Mouse (Mus musculus) limb, embryonic 10.5 days (tissue): ENCODE measurements around the gene Hsd3b1. TPM values are rescaled to one million over a fixed set of nuclear protein-coding genes. Genes with fewer than 3 reads are reported as not detected.
"Not testable (repeated sequence)": the region's sequence is repeated elsewhere in the genome, so short reads cannot be mapped to it uniquely, and the experiment has no call there.

Experiments used
- DNase-seq: peaks from one replicate; pipeline ENCODE4 v3.0.0-alpha.2; 2017; ENCODE audit warnings: low spot score
- H3K27ac ChIP-seq: fragments of 300-500 bp; sonication (generic); 2 replicates; pipeline ENCODE4 v1.5.1; 2016; ENCODE audit warnings: mild to moderate bottlenecking
- H3K27me3 ChIP-seq: fragments of 300-500 bp; sonication (generic); 2 replicates; pipeline ENCODE4 v1.6.1; 2016; ENCODE audit warnings: low read depth, mild to moderate bottlenecking; ENCODE audit not compliant: poor library complexity, severe bottlenecking
- H3K36me3 ChIP-seq: fragments of 300-500 bp; sonication (generic); 2 replicates; pipeline ENCODE4 v1.6.1; 2016; ENCODE audit warnings: mild to moderate bottlenecking, moderate library complexity
- H3K4me1 ChIP-seq: fragments of 300-500 bp; sonication (generic); 2 replicates; pipeline ENCODE4 v1.6.1; 2016
- H3K4me3 ChIP-seq: fragments of 300-500 bp; sonication (generic); 2 replicates; pipeline ENCODE4 v1.5.1; 2016; ENCODE audit warnings: mild to moderate bottlenecking, moderate library complexity
- H3K9me3 ChIP-seq: fragments of 300-500 bp; sonication (generic); replicated peaks from 2 replicates; pipeline ENCODE4 v1.6.1; 2016; ENCODE audit warnings: mild to moderate bottlenecking
- WGBS: fragments of 180-500 bp; shearing (Covaris S2); methylation state at CpG from one replicate; pipeline ENCODE4 v1.1.7; 2016; 5-methylcytosine and 5-hydroxymethylcytosine counted together
- polyA plus RNA-seq: library from polyadenylated mRNA; unstranded; fragments of >200 nt; fragmentation: Nextera tagmentation; extraction: Ambion mirVana; gene quantifications from 2 replicates; pipeline ENCODE4 v1.2.1, GENCODE M21; 2016

Gene Hsd3b1
- polyA plus RNA-seq, 1 experiment from 2014 or later, result 0.44 TPM

GRCm38 (mm10) chr3:98853685-98854084 is 5.9 kb downstream of the Hsd3b1 start:
- Histone ChIP-seq H3K4me1 (no peaks in the 10 kb centered on the region), H3K9me3 (no peaks in the 10 kb centered on the region), H3K27ac (no peak overlapping the region), H3K27me3 (no peaks in the 10 kb centered on the region), H3K36me3 (no peaks in the 10 kb centered on the region), H3K4me3 (no peak overlapping the region)
- DNase-seq, result no peak
- 47% methylated on average over 1 of the region's 1 CpGs for WGBS

- Histone ChIP-seq H3K36me3 (no peaks in the 10 kb centered on the region), H3K4me3 (no peak overlapping the region), H3K9me3 (no peaks in the 10 kb centered on the region), H3K27ac (no peak overlapping the region), H3K4me1 (no peaks in the 10 kb centered on the region), H3K27me3 (no peaks in the 10 kb centered on the region)
- no peak for DNase-seq
- WGBS, result 95% methylated on average over 3 of the region's 3 CpGs
Observed at GRCm38 (mm10) chr3:98853051-98853450, 6.5 kb downstream of the Hsd3b1 start.

GRCm38 (mm10) chr3:98852631-98853030 is 7.0 kb downstream of the Hsd3b1 start:
- H3K36me3 ChIP-seq, result no peaks in the 10 kb centered on the region

GRCm38 (mm10) chr3:98851853-98852252 is 7.7 kb downstream of the Hsd3b1 start:
- 81% methylated on average over 2 of the region's 2 CpGs for WGBS
- no peak overlapping the region for H3K27ac ChIP-seq
- no peaks in the 10 kb centered on the region for H3K36me3 ChIP-seq
- H3K9me3 ChIP-seq, result no peaks in the 10 kb centered on the region
- no peaks in the 10 kb centered on the region for H3K4me1 ChIP-seq
- no peak for DNase-seq
- no peaks in the 10 kb centered on the region for H3K27me3 ChIP-seq
- H3K4me3 ChIP-seq, result no peak overlapping the region

More at GRCm38 (mm10) chr3:98852631-98853030, 7.0 kb downstream of the Hsd3b1 start:
- no peaks in the 10 kb centered on the region for H3K4me1 ChIP-seq
- no peak overlapping the region for H3K4me3 ChIP-seq
- no peaks in the 10 kb centered on the region for H3K9me3 ChIP-seq
- 86% methylated on average over 6 of the region's 6 CpGs for WGBS
- DNase-seq, result no peak
- H3K27ac ChIP-seq, result no peak overlapping the region
- no peaks in the 10 kb centered on the region for H3K27me3 ChIP-seq

GRCm38 (mm10) chr3:98850262-98850661 is 9.3 kb downstream of the Hsd3b1 start:
- no peaks in the 10 kb centered on the region for H3K9me3 ChIP-seq
- no peak for DNase-seq
- H3K36me3 ChIP-seq, result no peaks in the 10 kb centered on the region
- H3K4me1 ChIP-seq, result no peaks in the 10 kb centered on the region
- no peaks in the 10 kb centered on the region for H3K27me3 ChIP-seq
- no peak overlapping the region for H3K4me3 ChIP-seq
- 85% methylated on average over 5 of the region's 5 CpGs for WGBS
- H3K27ac ChIP-seq, result no peak overlapping the region

- Histone ChIP-seq H3K4me3 (no peak overlapping the region), H3K27ac (no peak overlapping the region), H3K27me3 (no peaks in the 10 kb centered on the region), H3K36me3 (no peaks in the 10 kb centered on the region), H3K9me3 (no peaks in the 10 kb centered on the region), H3K4me1 (no peaks in the 10 kb centered on the region)
- 78% methylated on average over 1 of the region's 1 CpGs for WGBS
- no peak for DNase-seq
Observed at GRCm38 (mm10) chr3:98848898-98849297, 10.7 kb downstream of the Hsd3b1 start.

- H3K27ac ChIP-seq, result no peak within 1 kb of the TSS
- H3K36me3 ChIP-seq, result no peaks in the 10 kb centered on the region
- no peak within 1 kb of the TSS for H3K4me3 ChIP-seq
- H3K4me1 ChIP-seq, result no peaks in the 10 kb centered on the region
- H3K27me3 ChIP-seq, result no peaks in the 10 kb centered on the region
- 73% methylated on average over 6 of the region's 6 CpGs for WGBS
- no peak for DNase-seq
- H3K9me3 ChIP-seq, result no peaks in the 10 kb centered on the region
Observed at GRCm38 (mm10) chr3:98814101-98814670, 45.4 kb downstream of the Hsd3b1 start, which contains the start of gene Hsd3b6. Gene Hsd3b6 (minus strand): TSS chr3:98814443.

GRCm38 (mm10) chr3:98812653-98813052 is 46.9 kb downstream of the Hsd3b1 start:
- not testable (repeated sequence) for H3K4me1 ChIP-seq, H3K9me3 ChIP-seq, H3K4me3 ChIP-seq, H3K36me3 ChIP-seq, H3K27ac ChIP-seq, H3K27me3 ChIP-seq, DNase-seq
- 78% methylated on average over 6 of the region's 6 CpGs for WGBS

GRCm38 (mm10) chr3:98805032-98805431 is 54.6 kb downstream of the Hsd3b1 start:
- not testable (repeated sequence) for DNase-seq, H3K9me3 ChIP-seq, H3K4me1 ChIP-seq, H3K27ac ChIP-seq, H3K4me3 ChIP-seq, H3K27me3 ChIP-seq, H3K36me3 ChIP-seq
- WGBS, result 68% methylated on average over 3 of the region's 3 CpGs

Other genes with a start within 250 kb of the Hsd3b1 start
- not detected in 2 replicates for gene Hsd3b5, start 229.5 kb downstream of the Hsd3b1 start, polyA plus RNA-seq
- gene Hsd3b2, start 135.3 kb downstream of the Hsd3b1 start, polyA plus RNA-seq, result 0.05 TPM in 1 of 2 replicates, not detected in the other
- not detected in 2 replicates for gene Hsd3b3, start 96.7 kb downstream of the Hsd3b1 start, polyA plus RNA-seq
- gene Hsd3b6, start 45.4 kb downstream of the Hsd3b1 start, polyA plus RNA-seq, result 6.2 and 10.5 TPM in 2 replicates
- gene Hao2, start 33.4 kb upstream of the Hsd3b1 start, polyA plus RNA-seq, result not detected in 2 replicates